Mouse (Mus musculus) thymus, adult 2 months (tissue): ENCODE measurements around the gene Cd302.

Experiments
- CTCF ChIP-seq: fragments of 200-500 bp; IDR thresholded peaks from 2 replicates; pipeline ENCODE4 v1.5.1; 2012; ENCODE audit warnings: mild to moderate bottlenecking, control low read depth, low read length, moderate library complexity, borderline replicate concordance; ENCODE audit not compliant: control insufficient read depth, poor library complexity, insufficient read depth; ENCODE audit errors: extremely low read depth
- POLR2A ChIP-seq: fragments of 200-500 bp; IDR thresholded peaks from 2 replicates; pipeline ENCODE4 v1.6.1; 2012; ENCODE audit warnings: mild to moderate bottlenecking, low read length, control low read depth, moderate library complexity; ENCODE audit not compliant: control insufficient read depth, poor library complexity, insufficient read depth; ENCODE audit errors: extremely low read depth

DNA sequence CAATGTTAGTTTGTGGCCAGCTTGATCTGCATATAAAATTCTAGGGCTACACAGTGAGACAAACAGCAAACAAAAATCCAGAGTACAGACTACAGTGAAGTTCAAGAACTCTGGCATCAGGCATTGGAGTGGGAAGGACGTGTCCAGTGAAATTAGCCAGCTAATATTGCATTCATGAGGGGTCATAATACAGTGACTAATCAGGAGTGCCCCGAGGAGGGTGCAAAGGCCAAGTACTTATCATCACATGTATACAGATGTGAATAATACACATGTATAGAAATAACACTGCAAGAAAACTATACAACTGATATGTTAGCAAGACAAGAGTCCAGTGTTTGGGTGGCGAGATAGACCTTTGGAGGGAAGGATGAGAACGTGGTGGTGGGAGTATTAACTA is 31.5 kb downstream of the Cd302 start:
- TF ChIP-seq CTCF: no peak
- TF ChIP-seq POLR2A: no peak
